Mouse (Mus musculus): ENCODE measurements around the gene Spdye4c.

Gene Spdye4c

GRCm38 (mm10) chr2:128590909-128591308, at the start of gene Spdye4c:
Spdye4c (plus strand) TSS chr2:128591209.
- DNase-seq (ENCODE audit: low read depth, low spot score) = no peak

GRCm38 (mm10) chr2:128543495-128543894, 47.5 kb upstream of the Spdye4c start:
- DNase-seq (ENCODE audit: low read depth, low spot score) = no peak

GRCm38 (mm10) chr2:128544421-128545137, 46.4 kb upstream of the Spdye4c start:
- DNase-seq (ENCODE audit: low read depth, low spot score) = peak; percentile 36

- DNase-seq (ENCODE audit: low read depth, low spot score) = no peak
Observed at GRCm38 (mm10) chr2:128545447-128545846, 45.6 kb upstream of the Spdye4c start.

GRCm38 (mm10) chr2:128547079-128547478, 43.9 kb upstream of the Spdye4c start:
- no peak for DNase-seq (ENCODE audit: low read depth, low spot score)

- no peak for DNase-seq (ENCODE audit: low read depth, low spot score)
Observed at GRCm38 (mm10) chr2:128548262-128548661, 42.7 kb upstream of the Spdye4c start.

- DNase-seq (ENCODE audit: low read depth, low spot score) = no peak
Observed at GRCm38 (mm10) chr2:128549561-128549960, 41.4 kb upstream of the Spdye4c start.

GRCm38 (mm10) chr2:128549963-128550362, 41.0 kb upstream of the Spdye4c start:
- DNase-seq (ENCODE audit: low read depth, low spot score) = no peak

GRCm38 (mm10) chr2:128552080-128552791, 38.8 kb upstream of the Spdye4c start:
- DNase-seq (ENCODE audit: low read depth, low spot score) = no peak

- DNase-seq (ENCODE audit: low read depth, low spot score) = no peak
Observed at GRCm38 (mm10) chr2:128552798-128553720, 38.0 kb upstream of the Spdye4c start.

- DNase-seq (ENCODE audit: low read depth, low spot score) = no peak
Observed at GRCm38 (mm10) chr2:128555082-128555481, 35.9 kb upstream of the Spdye4c start.

GRCm38 (mm10) chr2:128564195-128564594, 26.8 kb upstream of the Spdye4c start:
- DNase-seq (ENCODE audit: low read depth, low spot score) = no peak

- DNase-seq (ENCODE audit: low read depth, low spot score) = no peak
Observed at GRCm38 (mm10) chr2:128565904-128566303, 25.1 kb upstream of the Spdye4c start.

GRCm38 (mm10) chr2:128566304-128567147, 24.5 kb upstream of the Spdye4c start:
- no peak for DNase-seq (ENCODE audit: low read depth, low spot score)

- no peak for DNase-seq (ENCODE audit: low read depth, low spot score)
Observed at GRCm38 (mm10) chr2:128568018-128568417, 23.0 kb upstream of the Spdye4c start.

GRCm38 (mm10) chr2:128568490-128568889, 22.5 kb upstream of the Spdye4c start:
- DNase-seq (ENCODE audit: low read depth, low spot score) = no peak

GRCm38 (mm10) chr2:128571001-128571400, 20.0 kb upstream of the Spdye4c start:
- DNase-seq (ENCODE audit: low read depth, low spot score) = no peak

- peak; percentile 45 for DNase-seq (ENCODE audit: low read depth, low spot score)
Observed at GRCm38 (mm10) chr2:128572726-128573624, 18.0 kb upstream of the Spdye4c start.

- no peak for DNase-seq (ENCODE audit: low read depth, low spot score)
Observed at GRCm38 (mm10) chr2:128582881-128583280, 8.1 kb upstream of the Spdye4c start.

- DNase-seq (ENCODE audit: low read depth, low spot score) = no peak
Observed at GRCm38 (mm10) chr2:128592301-128592700, 1.3 kb downstream of the Spdye4c start.

Measured in WW6 (cell line).